Mouse (Mus musculus) adrenal gland, postnatal 36 days (tissue): Measurements from ENCODE around the gene Atp4b. TPM values are rescaled to one million over a fixed set of nuclear protein-coding genes. Genes with fewer than 3 reads are reported as not detected.
A peak's percentile ranks its signal among the peaks of the same experiment; 100 is the strongest.

ENCODE experiments used
- DNase-seq, 2 experiments: peaks; one replicate each; pipeline ENCODE4 v3.0.0; 2021; ENCODE audit warnings: mixed read lengths in 1 of 2
- long read RNA-seq, 2 experiments: library from polyadenylated mRNA; stranded (forward); transcript quantifications; one replicate each; pipeline ENCODE4 v2.0.0; 2021; ENCODE audit warnings: borderline sequencing depth in 2 of 2
- total RNA-seq, 2 experiments: library from RNA; stranded (reverse); gene quantifications; 2 replicates each; pipeline ENCODE4 v1.2.3; 2021

The Atp4b gene
- total RNA-seq = under 1 TPM; 0.66 to 0.79 TPM
- long read RNA-seq, experiment 1, partial matches to known transcripts = 0 of 1 reads
- long read RNA-seq, experiment 1, other reads (novel, unspliced or antisense) = 0 of 1 reads
- long read RNA-seq, experiment 2, partial matches to known transcripts = 0 of 1 reads
- long read RNA-seq, experiment 2, other reads (novel, unspliced or antisense) = 0 of 1 reads

DNA sequence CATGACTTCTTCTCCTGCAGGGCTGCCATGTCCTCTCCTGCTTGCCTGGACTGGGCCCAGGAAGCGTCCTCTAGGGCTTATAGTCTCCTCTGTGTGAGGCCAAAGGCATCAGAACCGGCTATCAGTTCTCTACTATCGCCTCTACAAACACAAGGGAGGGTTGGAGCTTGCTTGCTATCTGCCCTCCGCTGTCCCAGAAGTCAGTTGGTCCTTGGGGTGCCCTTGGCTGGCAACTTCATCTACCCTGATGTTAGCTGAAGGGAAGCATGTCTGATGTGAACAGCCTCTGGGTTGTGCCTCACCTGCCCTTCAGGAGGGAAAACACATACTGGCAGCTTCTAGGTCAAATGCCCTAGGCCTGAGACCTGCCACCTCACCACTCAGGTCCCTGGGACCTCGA lies at the start of gene Atp4b:
Gene Atp4b (minus strand): TSS at position 101 of the 400 bp plus-strand sequence.
- peak in 1 of 2 experiments; percentile 28 for DNase-seq

DNA sequence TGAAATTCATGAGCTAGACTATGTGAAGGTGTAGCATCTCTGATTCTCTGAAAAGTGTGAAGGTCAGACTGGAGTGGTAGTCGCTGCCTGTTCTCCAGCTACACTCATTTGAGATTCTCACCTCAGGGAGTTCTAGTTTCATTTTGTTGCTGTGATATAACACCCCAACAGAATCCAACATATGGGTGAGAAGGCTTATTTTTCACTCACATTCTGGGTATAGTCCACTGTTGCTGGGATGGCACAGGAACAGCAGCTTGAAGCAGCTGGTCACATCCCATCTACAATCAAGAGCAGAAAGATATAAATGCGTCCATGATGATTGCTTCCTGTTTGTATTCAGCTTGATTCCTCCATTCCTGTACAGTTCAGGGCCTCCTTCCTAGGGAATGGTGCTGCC lies 45.5 kb upstream of the Atp4b start:
- DNase-seq = no peak

GRCm38 (mm10) chr8:13437531-13437930 lies 40.9 kb upstream of the Atp4b start:
- no peak for DNase-seq

- no peak for DNase-seq
Observed at GRCm38 (mm10) chr8:13436052-13436451, 39.4 kb upstream of the Atp4b start.

- no peak for DNase-seq
Observed at GRCm38 (mm10) chr8:13434889-13435288, 38.3 kb upstream of the Atp4b start, which contains the start of gene Tmem255b. Gene Tmem255b (plus strand): TSS chr8:13435189.

DNA sequence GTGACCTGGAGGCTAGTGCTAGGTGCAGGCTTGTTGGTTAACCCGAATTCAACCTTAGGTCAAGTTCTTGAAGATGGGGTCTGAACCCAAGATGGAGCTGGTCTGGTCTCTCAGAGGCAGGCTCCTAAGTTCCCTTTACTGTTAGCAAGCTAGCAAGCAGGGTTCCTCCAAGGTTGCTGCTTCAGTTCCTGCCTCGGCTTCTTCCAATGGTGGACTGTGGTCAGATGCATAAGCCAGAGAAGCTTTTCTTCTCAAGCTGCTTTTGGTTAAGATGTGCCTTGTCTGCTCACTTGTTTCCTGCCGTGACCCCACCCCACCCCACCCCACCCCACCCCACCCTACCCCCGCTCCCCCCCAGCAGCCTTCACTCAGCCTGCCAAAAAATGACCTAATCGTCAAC lies 36.5 kb upstream of the Atp4b start:
- no peak for DNase-seq

DNA sequence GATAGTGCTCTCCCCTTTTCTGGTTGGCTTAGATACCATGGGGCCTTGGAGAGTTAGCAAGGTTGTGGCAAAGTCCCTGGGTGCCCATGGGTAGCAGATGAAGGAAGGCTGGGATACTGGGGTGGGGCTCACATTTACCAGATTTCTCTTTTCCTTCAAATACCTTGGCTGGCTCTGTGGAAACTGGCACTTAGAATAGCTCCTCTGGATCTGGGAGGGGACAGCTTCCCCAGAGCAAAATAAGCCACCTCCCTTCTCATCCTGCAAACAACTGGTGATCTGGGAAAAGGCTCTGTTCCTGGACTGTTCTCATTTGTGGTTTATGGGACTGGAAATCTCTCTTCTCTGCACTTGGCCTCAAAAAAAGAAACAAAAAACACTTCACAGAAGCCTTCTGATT lies 34.2 kb upstream of the Atp4b start:
- DNase-seq = no peak

- no peak for DNase-seq
Observed at GRCm38 (mm10) chr8:13430412-13430811, 33.8 kb upstream of the Atp4b start.

- DNase-seq = no peak
Observed at GRCm38 (mm10) chr8:13428156-13428555, 31.5 kb upstream of the Atp4b start.

DNA sequence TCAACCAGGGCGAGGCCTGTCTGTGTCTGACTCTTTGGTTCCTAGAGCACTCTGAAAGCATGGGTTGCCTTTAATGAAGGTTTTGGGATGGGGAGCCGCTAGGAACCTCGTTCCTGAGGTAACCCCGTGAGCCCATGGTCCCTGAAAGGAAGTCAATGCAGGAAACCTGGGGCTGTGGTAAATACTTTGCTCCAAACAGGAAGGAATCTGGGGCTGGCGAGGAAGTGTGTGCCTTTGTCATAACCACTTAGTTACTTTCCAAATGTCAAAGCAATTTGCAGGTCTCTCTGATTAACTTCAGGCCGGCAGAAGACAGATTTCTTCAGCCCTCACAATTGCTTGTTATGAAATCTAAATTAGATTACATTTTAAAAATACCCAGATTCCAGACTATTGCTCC lies 30.7 kb upstream of the Atp4b start:
- no peak for DNase-seq

GRCm38 (mm10) chr8:13420970-13421369 lies 24.3 kb upstream of the Atp4b start:
- peak in 1 of 2 experiments; percentile 21 for DNase-seq

- DNase-seq = no peak
Observed at GRCm38 (mm10) chr8:13419111-13419639, 22.6 kb upstream of the Atp4b start.

GRCm38 (mm10) chr8:13415879-13416278 lies 19.3 kb upstream of the Atp4b start:
- no peak for DNase-seq

DNA sequence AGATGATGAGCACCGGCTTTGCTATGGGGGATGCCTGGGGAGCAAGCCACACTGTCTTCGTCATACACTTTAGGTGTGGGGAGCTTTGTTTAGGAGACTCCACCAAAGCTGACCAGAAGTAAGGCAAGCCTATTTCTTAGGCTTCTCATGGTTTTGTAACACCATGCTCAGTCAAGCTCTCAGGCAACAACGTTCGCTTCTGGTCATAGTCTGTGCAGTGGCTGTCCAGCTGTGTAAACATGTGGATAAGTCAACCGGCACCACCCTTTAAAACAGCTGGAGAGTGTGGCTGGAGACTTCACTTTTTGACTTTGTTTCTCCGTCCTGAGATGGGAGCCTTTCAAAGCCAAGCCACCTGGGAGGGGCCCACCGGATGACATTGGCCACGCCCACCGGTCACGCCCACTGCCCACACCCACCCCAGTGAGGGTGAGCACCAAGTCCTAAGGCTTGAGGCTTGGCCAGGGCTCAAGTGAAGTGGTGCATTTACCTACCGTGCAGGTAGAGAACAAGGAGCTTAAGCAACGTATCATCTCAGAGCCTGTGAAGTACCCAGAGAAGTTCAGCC lies 17.3 kb upstream of the Atp4b start:
- no peak for DNase-seq

GRCm38 (mm10) chr8:13412891-13413558 lies 16.4 kb upstream of the Atp4b start:
- peak; percentile 59 to 67 for DNase-seq

- DNase-seq = peak; percentile 68 to 73
Observed at GRCm38 (mm10) chr8:13411597-13411996, 15.0 kb upstream of the Atp4b start.

DNA sequence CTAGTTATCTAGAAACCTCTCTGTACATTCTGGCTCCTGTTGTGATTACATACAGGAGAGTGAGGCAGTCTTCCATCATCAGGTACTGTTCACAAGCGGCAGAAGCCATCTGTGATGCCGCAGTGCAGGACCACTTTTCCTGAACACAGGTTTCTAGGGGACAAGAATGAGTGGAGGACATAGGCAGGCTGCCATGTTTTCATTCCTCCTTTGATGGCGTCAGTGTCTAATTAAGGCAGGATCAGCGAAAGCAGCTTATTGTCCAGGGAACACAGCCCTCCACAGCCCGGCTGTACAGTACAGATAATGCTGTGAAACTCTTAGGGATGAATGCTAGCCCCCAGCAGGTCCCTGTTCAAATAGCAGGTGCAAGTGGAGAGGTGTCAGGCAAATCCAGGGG lies 9.4 kb upstream of the Atp4b start:
- DNase-seq = no peak

GRCm38 (mm10) chr8:13404666-13405131 lies 8.1 kb upstream of the Atp4b start, which contains the start of gene Grk1:
Gene Grk1 (plus strand): TSS chr8:13405081.
- DNase-seq = no peak

DNA sequence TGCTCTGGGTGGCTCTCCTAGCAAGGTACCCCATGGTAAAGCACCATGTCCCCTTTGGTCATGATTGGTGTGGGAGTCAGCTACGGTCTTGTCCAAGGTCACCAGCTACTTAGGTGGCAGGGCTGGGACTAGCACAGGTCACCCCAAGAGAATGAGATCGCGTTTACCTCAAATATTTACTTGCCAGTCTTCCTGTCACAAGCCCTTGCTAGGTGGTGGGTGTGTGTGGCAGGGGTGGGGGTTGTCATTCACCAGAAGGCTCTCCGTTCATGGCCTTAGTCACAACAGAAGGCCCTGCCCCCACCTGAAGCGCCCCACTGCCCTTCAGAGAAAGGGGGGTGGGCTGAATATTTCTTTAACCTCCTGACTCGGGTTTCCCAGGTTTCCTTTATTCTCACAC lies 6.9 kb upstream of the Atp4b start:
- no peak for DNase-seq

- no peak for DNase-seq
Observed at GRCm38 (mm10) chr8:13393869-13394268, 2.8 kb downstream of the Atp4b start.

- DNase-seq = no peak
Observed at GRCm38 (mm10) chr8:13388744-13389143, 7.9 kb downstream of the Atp4b start.

GRCm38 (mm10) chr8:13387728-13388127 lies 8.9 kb downstream of the Atp4b start:
- no peak for DNase-seq

DNA sequence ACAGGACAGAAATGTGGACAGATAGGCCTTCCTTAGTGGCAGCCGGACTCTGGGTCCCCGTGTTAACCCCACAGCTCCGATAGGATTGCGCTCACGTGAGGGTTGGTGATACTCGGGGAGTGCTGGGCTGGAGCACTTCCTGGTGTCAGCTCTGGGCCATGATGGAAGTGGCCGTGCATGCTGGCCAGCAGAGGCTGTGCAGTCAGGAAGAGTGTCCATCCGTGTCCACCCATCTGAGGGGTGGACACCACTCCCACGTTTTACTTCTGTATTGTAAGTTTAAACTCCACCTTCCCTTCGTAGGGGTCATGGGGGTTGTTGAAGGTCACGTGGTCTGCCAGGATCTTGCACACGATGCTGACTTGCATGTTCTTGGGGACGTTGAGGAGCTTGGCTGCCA lies 10.3 kb downstream of the Atp4b start:
- no peak for DNase-seq
